Mouse (Mus musculus): Measurements from ENCODE around the gene Acer1.

Acer1 gene

GRCm38 (mm10) chr17:56988921-56989430 is 7.0 kb upstream of the Acer1 start:
- no peak for DNase-seq

- DNase-seq: no peak
Observed at GRCm38 (mm10) chr17:56988441-56988840, 6.5 kb upstream of the Acer1 start.

GRCm38 (mm10) chr17:56986105-56986805 is 4.3 kb upstream of the Acer1 start:
- DNase-seq: no peak

GRCm38 (mm10) chr17:56985656-56986055 is 3.7 kb upstream of the Acer1 start:
- DNase-seq: no peak

GRCm38 (mm10) chr17:56984886-56985285 is 3.0 kb upstream of the Acer1 start:
- no peak for DNase-seq

- DNase-seq: no peak
Observed at GRCm38 (mm10) chr17:56981049-56981448, 877 bp downstream of the Acer1 start.

DNA sequence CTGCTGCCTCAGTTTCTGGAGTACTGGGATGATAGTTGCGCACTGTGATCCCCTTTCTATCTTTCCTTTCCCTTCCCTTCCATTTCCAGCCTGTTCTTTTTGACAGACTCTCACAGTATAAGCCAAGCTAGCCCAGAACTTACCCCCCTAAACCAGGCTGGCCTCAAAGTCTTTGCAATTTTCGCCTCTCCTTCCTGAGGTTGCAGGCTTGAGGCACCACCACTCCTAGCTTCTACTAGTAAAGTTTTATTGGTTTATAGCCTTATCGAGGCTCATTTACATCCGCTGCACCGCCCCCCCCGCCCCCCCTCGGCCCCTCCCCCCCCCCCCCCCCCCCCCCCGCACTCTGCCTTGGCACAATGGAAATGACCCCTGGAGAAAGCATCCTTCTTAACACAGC is 2.4 kb downstream of the Acer1 start:
- no peak for DNase-seq

DNA sequence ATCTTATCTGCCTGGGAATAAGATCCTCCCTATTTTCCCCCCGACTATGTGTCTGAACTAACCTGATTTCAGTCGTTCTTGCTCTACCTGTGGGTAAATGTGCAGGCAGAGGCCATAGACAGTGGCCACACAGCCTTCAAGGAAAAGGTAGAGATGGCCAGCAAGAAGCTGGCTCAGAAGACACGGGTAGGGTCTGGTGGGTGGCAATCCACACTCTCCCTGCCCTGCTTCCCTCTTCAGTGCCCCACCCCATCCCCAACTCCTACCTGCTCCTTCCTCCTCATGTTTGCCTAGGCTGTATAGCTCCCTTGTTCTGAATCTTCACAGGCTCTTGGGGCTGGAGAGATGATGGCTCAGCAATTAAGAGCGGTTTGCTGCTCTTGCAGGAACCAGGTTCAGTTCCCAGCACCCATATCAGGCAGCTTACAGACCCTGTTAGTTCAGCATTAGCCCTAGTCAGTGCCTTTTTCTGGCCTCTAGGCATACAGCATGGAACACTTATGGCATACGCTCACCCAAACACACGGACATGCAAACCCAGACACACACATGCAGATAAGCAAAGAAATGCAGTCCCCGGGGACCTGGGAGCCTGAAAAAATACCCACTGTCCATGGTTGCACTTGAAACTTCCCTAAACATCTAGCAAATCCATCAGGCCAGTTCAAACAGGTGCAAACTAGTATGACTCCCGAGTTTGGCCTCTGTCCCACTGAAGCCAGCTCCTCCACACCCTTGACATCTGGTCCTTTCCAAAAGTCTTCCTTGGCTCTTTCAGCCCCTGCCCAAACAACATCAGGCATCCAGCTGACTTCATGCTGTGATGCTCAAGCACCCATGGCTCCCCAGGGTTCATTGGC is 5.2 kb downstream of the Acer1 start:
- no peak for DNase-seq

- no peak for DNase-seq
Observed at GRCm38 (mm10) chr17:56975391-56975790, 6.5 kb downstream of the Acer1 start.

GRCm38 (mm10) chr17:56974708-56975240 is 7.2 kb downstream of the Acer1 start:
- no peak for DNase-seq

DNA sequence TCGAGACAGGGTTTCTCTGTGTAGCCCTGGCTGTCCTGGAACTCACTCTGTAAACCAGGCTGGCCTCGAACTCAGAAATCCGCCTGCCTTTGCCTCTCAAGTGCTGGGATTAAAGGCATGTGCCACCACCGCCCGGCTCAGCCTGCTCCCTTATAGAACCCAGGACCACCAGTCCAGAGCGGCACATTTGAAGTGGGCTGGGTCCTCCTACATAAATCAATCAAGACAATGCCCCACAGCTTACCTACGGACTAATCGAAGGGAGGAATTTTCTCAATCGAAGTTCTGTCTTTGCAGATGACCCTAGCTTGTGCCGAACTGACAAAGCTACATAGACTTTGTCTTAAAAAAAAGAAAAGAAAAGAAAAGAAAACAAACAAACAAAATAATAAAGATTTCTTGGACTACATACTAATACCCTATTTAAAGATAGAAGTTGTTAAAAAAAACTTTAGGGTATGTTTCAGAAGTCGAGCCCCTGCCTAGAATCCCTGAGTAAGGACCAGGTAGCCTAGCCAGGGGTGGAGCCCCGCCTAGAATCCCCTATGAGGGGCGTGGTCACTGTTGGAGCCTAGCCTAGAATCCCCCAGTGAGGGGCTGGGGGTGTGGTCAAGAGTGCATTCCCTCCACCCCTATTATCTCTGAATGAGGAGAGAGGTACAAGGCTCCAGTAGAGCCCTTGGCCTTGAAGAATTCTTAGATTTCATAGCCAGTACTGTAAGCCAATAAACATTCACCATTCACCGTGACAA is 7.8 kb downstream of the Acer1 start:
- no peak for DNase-seq

- DNase-seq: no peak
Observed at GRCm38 (mm10) chr17:56970081-56970480, 11.8 kb downstream of the Acer1 start.

GRCm38 (mm10) chr17:56969321-56969720 is 12.6 kb downstream of the Acer1 start:
- no peak for DNase-seq

DNA sequence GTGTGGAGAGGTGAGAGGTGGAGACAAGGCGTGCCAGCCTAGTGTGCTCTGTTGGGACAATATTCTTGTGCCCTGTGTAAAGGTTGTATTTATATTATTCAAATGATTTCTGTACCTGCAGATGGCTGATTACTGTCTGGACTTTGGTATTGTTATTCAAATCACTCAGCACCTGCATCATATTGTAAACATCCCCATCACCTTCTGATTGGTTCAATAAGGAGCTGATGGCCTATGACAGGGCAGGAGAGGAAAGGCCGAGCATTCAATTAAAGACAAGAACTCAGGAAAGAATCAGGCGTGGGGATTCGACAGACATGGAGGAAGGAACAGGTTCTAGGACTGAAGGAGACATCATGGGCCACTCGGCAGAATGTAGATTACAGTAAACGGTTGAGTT is 18.3 kb downstream of the Acer1 start:
- no peak for DNase-seq

GRCm38 (mm10) chr17:56962642-56963405 is 19.1 kb downstream of the Acer1 start:
- no peak for DNase-seq

GRCm38 (mm10) chr17:56961880-56962279 is 20.0 kb downstream of the Acer1 start:
- DNase-seq: no peak

- DNase-seq: no peak
Observed at GRCm38 (mm10) chr17:56958667-56959066, 23.3 kb downstream of the Acer1 start.

DNA sequence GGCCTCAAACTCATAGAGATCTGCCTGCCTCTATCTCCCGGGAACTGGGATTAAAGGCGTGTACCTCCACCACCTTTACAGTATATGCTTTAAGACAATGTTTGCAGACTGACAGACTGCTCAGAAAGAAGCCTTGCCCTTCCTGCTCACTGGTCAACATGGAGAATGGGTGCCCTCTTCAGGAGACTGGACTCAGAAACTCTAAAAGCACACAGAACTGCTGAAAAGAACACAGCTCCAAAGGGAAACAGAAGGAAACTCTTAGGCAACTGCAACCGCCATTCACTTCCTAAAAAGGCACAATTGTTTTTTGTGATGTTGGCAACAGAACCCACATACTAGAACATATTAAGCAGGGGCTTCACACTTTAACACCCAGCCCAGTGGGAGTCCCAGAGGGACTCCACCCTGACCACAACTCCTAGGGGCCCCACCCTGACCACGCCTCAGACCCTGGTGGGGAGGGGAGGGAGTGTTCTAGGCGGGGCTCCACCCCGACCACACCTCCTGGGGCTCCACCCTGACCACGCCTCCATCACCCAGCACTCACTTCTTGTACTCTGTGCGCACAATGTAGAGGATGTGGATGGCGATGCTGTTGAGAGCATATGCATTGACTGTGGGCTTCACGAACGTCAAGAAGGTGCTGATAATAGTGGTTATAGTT is 24.0 kb downstream of the Acer1 start:
- peak; percentile 56 for DNase-seq

DNA sequence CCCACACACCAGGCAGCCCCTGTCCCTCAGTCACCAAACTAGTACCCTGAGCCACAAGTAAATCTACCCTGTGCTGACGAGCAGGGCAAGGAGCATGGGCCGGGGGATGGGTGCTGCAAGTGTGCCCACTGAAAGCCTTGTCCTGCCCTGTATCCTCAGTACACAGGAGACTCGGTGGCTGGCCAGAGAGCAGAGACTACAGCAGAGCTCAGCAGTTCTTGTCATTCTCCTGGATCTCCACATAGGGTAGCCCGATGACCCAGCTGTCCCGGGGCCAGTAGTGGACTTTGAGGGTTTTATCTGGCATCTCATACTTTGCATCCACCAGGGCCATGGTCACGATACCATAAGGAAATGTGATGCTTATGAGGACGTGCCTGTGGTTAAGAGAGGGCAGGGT is 27.1 kb downstream of the Acer1 start:
- no peak for DNase-seq

DNA sequence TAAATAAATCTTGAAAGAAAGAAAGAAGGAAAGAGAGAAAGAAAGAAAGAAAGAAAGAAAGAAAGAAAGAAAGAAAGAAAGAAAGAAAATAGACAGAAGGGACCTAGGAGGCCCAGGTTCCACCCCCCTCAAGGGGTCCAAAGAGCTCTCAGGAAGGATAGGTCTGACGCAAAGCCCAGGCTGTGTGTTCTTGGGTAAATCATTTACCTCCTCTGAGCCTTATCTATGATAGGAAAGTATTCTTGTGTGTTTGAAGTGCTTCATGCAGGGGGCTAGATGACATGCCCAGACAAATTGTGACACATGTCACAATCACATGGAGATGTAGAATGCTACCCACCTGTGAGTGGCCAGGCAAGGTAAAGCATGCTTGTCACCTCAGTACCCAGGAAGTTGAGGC is 29.3 kb downstream of the Acer1 start:
- no peak for DNase-seq

- peak; percentile 68 for DNase-seq
Observed at GRCm38 (mm10) chr17:56950915-56951314, 31.0 kb downstream of the Acer1 start.

DNA sequence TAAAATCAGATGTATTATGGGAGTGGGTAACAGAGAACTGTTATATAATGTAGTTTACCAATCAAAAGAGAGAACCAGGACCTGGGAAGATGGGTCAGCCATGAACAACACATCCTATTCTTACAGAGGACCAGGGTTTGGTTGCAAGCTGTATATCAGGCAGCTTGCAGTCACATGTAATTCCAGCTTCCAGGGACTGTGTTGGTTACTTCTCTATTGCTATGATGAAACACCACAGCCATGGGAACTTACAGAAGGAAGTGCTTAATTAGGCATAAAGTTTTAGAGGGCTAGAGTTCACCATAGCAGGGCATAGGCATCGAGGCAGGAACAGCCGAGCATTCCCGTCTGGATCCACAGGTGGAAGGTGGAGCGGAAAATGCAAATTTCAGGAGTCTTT is 43.2 kb downstream of the Acer1 start:
- DNase-seq: no peak

Data from lung, postnatal 10 days (tissue).